Mouse (Mus musculus) inflammation-experienced regulatory T-cells, adult 6 months (primary cell): ENCODE data around the gene Ak5. TPM values are rescaled to one million over a fixed set of nuclear protein-coding genes. Genes with fewer than 3 reads are reported as not detected.
"Not testable (repeated sequence)": the region's sequence is repeated elsewhere in the genome, so short reads cannot be mapped to it uniquely, and the experiment has no call there.

ENCODE experiments used
- ATAC-seq: one replicate; pipeline ENCODE4 v1.8.0; 2017
- polyA plus RNA-seq, 3 experiments: library from polyadenylated mRNA; unstranded; fragments of 100-300 nt; shearing (Covaris generic); gene quantifications; one replicate each; pipeline ENCODE4 v1.2.1; 2017

Gene Ak5
- polyA plus RNA-seq, 3 experiments from 2014 or later = 0.09 TPM; not detected in 2

DNA sequence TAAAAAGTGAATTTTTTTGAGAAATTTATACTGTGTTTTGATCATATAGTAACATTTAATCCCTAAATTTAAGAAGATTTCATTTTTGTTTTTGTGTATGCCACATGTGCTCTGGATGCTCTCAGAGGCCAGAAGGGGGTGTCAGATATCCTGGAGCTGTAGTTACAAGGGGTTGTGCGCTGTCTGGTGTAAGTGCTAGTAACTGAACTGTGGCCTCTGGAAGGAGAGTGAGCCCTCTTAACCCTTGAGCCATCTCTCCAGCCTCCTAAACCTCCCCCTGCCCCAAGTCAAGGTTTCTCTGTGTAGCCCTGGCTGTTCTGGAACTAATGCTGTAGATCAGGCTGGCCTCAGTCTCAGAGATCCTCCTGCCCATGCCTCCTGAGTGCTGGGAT is 192.9 kb downstream of the Ak5 start:
- ATAC-seq = no peak

GRCm38 (mm10) chr3:152474582-152475277 is 193.4 kb downstream of the Ak5 start:
- no peak for ATAC-seq

DNA sequence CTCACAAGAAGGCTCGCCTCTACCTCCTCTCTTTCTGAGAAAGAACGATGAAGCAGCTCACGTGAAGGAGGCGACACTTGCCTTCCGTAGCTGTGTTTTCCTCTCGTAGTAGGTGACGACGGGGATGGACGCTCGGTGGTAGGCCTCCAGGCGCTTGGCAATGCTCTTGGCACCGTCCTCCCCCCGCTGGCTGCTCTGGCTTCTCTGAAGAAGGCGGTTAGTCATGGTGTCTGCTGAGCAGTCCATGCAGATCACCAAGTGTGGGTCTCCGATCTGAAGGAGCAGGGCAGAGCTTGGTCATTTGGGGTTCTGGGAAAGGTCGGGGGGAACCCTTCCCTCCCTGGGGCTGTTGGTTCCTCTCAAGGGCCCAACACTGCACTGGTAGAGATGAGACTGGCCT is 195.5 kb downstream of the Ak5 start:
- ATAC-seq = no peak

- no peak for ATAC-seq
Observed at GRCm38 (mm10) chr3:152470347-152470746, 197.8 kb downstream of the Ak5 start.

DNA sequence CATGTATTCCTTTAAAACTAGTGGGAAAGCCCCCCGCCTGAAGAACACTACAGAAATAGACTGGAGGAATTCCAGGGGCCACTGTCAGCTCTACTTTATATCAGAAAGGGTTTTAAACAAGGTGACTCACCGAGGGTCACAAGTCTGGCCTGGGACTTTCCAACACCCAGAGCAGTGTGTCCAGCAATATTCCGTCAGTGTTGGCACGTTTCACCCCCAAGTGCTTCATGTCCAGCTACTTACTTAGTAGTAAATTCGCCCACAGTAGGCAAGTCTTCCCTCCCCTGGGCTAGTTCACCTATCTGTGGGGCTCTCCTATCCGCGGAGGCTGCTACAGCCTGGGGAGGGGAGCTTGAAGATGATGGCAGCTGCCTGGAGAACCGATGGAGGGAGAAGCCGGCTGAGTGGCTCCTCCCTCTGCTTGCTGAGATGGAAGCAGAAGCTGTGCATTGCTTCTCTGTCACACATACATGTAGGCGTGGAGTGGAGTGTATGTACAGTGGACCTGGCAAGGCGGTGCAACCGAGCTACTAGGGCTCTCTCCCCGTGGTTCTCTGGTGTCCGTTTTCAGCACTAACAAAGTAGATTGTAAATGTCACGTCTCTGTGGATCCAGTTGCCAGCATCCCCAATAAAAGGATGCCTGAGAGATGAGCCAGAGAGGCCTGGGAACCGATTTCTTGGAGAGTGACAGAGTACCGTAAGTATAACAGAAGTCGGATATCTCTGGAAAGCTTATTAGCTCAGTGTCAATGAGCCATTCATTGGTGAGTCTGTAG is 198.5 kb downstream of the Ak5 start:
- no peak for ATAC-seq

GRCm38 (mm10) chr3:152468569-152469041 is 199.6 kb downstream of the Ak5 start:
- ATAC-seq = peak; percentile 17

GRCm38 (mm10) chr3:152468032-152468431 is 200.1 kb downstream of the Ak5 start:
- no peak for ATAC-seq

GRCm38 (mm10) chr3:152467312-152467711 is 200.8 kb downstream of the Ak5 start:
- no peak for ATAC-seq

- no peak for ATAC-seq
Observed at GRCm38 (mm10) chr3:152466849-152467248, 201.3 kb downstream of the Ak5 start.

DNA sequence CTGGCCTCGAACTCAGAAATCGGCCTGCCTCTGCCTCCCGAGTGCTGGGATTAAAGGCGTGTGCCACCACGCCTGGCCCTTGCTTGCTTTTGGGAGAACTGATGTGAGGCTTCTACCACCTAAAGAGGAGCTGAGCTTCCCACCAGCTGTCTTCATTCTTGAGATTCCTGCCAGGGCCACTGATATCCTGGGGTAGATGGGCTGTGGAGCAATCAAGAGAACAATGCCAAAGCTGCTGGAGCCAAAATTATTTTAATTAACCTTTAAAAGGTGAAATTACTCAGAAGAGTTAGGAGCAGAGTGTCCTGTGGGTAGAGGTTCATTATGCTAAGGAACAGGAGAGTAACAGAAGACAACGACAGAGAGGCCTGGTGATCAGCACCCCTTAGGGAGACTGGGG is 202.8 kb downstream of the Ak5 start:
- ATAC-seq = no peak

- ATAC-seq = no peak
Observed at GRCm38 (mm10) chr3:152464462-152464861, 203.7 kb downstream of the Ak5 start.

DNA sequence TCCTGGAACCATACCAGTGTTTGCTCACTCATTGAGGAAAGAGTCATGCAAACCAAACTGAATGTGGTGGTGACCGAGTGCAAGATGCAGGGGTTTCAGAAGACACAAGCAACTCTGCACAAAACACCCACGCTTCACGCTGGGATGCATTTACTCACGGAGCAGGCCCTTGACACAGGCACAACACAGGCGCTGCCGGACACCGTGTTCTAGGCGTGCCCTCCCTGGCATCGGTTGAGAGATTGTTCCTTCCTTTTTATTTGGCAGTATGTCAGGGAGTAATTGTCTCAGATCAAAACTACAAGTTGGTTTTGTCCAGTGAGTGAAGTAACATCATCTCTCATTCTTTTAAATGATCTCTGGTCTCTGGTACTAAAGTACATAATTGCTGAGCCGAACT is 205.3 kb downstream of the Ak5 start:
- no peak for ATAC-seq

DNA sequence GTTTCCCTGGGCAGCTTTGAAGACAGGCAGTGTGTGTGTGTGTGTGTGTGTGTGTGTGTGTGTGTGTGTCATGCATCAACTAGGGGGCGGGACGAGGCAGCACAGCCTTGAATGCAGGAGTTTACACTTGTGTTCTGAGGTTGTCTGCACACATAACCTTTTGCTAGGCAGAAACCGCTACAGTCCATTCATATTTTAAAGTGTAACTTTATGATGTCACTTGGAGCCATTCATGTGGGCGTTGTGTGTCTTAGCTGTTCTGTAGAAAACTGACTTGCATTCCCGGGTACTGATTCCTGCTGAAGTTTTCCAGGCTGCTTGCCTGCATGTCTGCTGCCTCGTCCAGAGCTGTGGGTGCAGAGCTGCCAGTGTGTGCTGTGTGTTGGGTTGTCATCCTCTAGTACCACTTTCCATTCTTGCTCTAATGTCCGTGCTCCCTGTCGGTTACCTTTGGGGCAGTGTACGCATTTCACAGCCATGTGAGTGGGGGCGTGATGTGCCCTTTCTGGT is 206.1 kb downstream of the Ak5 start:
- ATAC-seq = no peak

GRCm38 (mm10) chr3:152460802-152461201 is 207.4 kb downstream of the Ak5 start:
- ATAC-seq = no peak

DNA sequence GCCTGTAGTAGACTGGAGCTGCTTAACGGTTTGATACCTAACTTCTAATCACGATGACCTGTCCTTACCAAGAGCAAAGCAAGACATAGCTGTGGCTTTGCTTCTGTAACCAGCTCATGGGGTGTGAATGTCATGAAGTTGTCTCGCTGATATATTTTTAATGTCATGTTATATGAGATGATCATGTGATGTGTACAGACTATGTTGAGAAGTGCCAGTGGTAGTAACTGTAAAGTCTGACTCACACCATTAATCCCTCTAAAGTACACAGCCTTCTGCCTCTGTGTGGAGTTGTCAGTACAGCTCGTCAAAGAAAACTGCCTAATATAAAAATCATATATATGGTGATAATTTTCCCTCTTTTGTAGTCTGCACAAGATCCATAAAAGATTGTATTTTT is 209.3 kb downstream of the Ak5 start:
- not testable (repeated sequence) for ATAC-seq

DNA sequence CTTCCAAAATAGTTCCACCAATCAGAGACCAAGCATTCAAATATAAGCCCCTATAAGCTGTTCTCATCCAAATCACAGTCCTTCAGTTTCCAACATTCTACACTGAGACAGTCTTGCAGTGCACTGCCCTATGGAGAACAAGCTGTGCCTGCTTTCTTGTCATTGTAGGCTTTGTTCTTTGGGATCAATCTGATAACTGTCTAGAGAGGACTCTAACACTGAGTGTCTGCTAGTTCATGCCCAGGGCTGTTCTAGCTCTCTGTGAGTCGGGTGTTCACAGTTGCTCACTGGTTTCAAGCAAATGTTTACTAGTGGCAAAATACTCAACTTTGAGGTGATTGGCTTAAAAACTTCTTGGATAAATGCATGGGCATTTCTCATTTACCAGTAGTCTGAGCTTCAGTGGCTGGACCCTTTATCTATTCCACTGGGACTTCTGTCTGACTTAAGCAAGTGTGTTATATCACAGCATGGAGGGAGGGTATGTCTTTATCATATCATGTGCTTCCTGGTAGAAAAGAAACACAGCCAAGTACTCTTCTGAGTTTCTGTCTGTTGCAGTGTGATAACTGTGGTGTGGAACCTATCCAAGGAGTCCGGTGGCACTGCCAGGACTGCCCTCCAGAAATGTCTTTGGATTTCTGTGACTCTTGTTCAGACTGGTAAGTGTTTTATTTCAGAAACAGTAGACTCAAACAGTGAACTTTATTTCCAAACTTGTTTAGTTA is 210.7 kb downstream of the Ak5 start:
- ATAC-seq = no peak

DNA sequence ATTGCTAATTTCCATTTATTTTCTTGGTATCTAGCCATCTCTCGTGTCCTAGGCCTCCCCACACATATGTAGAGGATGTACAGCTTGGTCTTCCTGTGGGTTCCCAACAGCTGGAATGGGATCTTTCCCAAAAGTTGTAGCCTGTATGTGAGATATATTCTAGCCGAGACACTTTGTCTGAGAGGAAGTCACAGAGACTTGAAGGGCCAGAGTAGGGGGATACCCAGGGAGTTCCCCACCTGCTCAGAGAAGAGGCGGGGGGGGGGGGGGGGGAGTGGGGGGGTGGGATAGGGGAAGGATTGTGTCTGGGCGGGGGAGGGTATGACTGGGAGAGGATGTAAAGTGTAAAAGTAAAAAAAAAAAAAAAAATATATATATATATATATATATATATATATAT is 215.0 kb downstream of the Ak5 start:
- no peak for ATAC-seq

DNA sequence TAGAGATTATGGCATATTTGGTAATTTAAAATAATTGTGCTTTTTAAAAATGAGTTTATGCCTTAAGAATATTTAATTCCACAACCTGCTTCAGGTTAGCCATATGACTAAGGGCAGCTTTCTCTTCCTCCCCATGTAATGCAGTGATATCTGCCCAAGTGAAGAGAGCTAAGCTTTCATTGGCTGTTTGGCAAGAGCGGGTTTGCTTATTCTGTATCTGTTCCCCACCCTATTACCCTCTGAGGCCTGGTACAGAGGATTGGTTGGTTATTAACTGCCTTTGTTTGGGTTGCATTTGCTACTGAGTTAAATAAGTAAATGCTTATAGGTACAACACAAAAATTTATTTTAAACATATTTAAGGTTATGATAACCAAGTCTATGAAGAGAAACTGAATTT is 221.2 kb downstream of the Ak5 start:
- no peak for ATAC-seq

- peak; percentile 67 for ATAC-seq
Observed at GRCm38 (mm10) chr3:152444114-152444513, 224.0 kb downstream of the Ak5 start.

DNA sequence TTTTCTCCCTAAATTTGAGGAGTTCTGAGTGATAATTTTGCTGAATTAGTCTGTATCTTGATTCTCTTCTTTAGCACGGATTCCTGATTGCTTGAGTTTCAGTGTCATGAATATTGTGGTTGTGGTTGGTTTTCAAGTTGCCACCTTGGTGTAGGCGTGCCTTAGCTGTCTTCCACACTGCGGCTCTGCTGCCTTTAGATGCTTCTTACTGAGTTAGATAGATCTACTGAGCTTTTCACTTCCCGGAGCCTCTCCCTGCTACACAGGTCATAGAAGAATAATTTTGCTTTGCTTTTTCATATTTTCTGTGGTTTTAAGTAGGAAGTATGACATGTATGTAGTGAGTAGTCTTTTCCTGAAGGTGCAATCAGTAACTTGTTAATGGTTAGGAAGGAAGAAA is 225.4 kb downstream of the Ak5 start:
- ATAC-seq = peak; percentile 76

GRCm38 (mm10) chr3:152438068-152438467 is 230.1 kb downstream of the Ak5 start:
- no peak for ATAC-seq

GRCm38 (mm10) chr3:152435590-152435989 is 232.6 kb downstream of the Ak5 start:
- no peak for ATAC-seq

GRCm38 (mm10) chr3:152432677-152433076 is 235.5 kb downstream of the Ak5 start:
- peak; percentile 79 for ATAC-seq
